Mouse (Mus musculus): ENCODE results near the gene Caln1. TPM values are rescaled to one million over a fixed set of nuclear protein-coding genes. Genes with fewer than 3 reads are reported as not detected.

The Caln1 gene
- polyA plus RNA-seq, 1 experiment: not detected

DNA sequence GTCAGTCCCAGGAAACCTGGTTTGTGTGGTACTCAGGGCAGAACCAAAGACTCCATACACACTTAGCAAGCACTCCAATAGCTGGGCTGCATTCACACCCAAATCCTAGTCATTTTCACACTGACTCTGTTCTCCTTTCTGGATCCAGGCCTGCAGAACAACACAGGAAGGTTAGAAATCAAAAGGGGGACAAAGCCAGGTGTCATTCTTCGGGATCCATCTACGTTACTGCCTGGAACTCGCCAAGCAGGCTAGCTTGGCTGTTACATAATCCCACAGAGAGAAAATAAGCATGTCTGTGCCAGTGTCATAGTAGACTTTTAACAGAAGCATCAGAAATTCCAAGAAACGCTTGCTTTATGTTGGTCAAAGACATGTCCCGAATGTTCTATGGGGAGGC is 446.1 kb downstream of the Caln1 start:
- H3K4me1 ChIP-seq (ENCODE audit: control insufficient read depth, insufficient read depth, insufficient read length, low read length): no peaks in the 10 kb centered on the region
- H3K4me3 ChIP-seq (ENCODE audit: insufficient read depth, low read depth, low read length): no peak overlapping the region
- no peak overlapping the region for H3K27ac ChIP-seq (replicated peaks; ENCODE audit: low read depth, low read length)

GRCm38 (mm10) chr5:130820021-130820648 is 450.9 kb downstream of the Caln1 start:
- Histone ChIP-seq H3K4me3 (ENCODE audit: insufficient read depth, low read depth, low read length) (no peak overlapping the region), H3K27ac (replicated peaks; ENCODE audit: low read depth, low read length) (no peak overlapping the region), H3K4me1 (ENCODE audit: control insufficient read depth, insufficient read depth, insufficient read length, low read length) (no peaks in the 10 kb centered on the region)

- no peaks in the 10 kb centered on the region for H3K4me1 ChIP-seq (ENCODE audit: control insufficient read depth, insufficient read depth, insufficient read length, low read length)
- no peak overlapping the region for H3K27ac ChIP-seq (replicated peaks; ENCODE audit: low read depth, low read length)
- H3K4me3 ChIP-seq (ENCODE audit: insufficient read depth, low read depth, low read length): no peak overlapping the region
These were observed 451.4 kb downstream of the Caln1 start for GRCm38 (mm10) chr5:130820661-130821060.

DNA sequence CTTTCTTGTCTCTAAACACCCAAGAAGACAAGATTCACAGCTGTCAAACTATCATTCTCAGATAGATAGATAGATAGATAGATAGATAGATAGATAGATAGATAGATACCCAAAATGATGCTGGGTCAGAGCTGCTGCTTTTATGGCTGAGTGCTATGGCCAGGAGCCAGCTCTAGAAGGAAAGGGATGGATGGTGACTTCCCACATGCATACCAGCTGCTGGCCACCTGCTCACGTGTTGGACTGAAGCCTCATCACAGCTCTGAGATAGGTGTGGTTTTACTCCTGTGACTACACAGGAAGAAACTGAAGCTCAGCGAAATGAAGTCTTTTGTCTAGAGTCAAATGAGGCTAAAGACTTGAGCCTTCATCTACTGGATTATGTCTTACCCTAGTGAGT is 456.5 kb downstream of the Caln1 start:
- no peak overlapping the region for H3K27ac ChIP-seq (replicated peaks; ENCODE audit: low read depth, low read length)
- no peaks in the 10 kb centered on the region for H3K4me1 ChIP-seq (ENCODE audit: control insufficient read depth, insufficient read depth, insufficient read length, low read length)
- no peak overlapping the region for H3K4me3 ChIP-seq (ENCODE audit: insufficient read depth, low read depth, low read length)

DNA sequence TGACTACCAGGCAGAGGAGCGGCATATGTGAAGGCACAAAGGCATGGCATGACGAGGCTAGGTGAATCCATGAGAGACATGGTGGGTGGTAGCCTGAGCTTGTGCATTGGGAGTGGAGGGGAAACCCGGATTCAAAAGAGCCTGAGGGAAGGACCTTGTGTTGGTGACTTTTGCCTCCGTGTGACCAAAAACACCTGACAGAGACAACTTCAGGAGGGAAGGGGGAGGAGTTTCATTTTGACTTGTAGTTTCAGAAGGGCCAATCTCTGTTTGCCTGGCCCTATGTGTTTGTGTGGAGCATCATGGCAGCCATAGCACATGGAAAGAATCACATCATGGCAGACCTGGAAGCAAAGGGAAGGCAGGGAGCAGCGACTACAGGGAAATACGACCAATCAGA is 479.3 kb downstream of the Caln1 start:
- no peak overlapping the region for H3K27ac ChIP-seq (replicated peaks; ENCODE audit: low read depth, low read length)
- H3K4me1 ChIP-seq (ENCODE audit: control insufficient read depth, insufficient read depth, insufficient read length, low read length): no peaks in the 10 kb centered on the region

DNA sequence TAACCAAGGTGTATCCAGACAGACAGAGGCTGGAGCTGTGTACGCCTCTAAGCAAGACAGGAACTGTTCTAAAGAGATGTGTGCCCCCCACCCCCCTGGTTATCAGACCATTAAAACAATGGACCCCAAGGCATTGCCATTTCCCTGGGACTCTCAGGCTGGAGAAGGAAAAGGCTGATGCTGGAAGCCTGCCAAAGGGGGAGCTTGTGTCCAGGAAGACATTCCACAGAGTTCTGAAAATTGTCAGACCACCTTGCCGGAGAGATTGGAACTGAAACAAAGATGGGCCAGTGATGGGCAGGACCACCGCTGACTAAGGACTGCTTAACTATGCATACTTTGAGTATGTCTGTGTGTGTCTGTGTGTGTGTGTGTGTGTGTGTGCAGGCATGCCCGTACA is 480.4 kb downstream of the Caln1 start:
- no peaks in the 10 kb centered on the region for H3K4me1 ChIP-seq (ENCODE audit: control insufficient read depth, insufficient read depth, insufficient read length, low read length)
- H3K27ac ChIP-seq (replicated peaks; ENCODE audit: low read depth, low read length): no peak overlapping the region
- no peak overlapping the region for H3K4me3 ChIP-seq (ENCODE audit: insufficient read depth, low read depth, low read length)

More for the DNA sequence above, 479.3 kb downstream of the Caln1 start:
- H3K4me3 ChIP-seq (ENCODE audit: insufficient read depth, low read depth, low read length): no peak overlapping the region

GRCm38 (mm10) chr5:130852182-130852581 is 482.9 kb downstream of the Caln1 start:
- no peak overlapping the region for H3K27ac ChIP-seq (replicated peaks; ENCODE audit: low read depth, low read length)
- H3K4me1 ChIP-seq (ENCODE audit: control insufficient read depth, insufficient read depth, insufficient read length, low read length): no peaks in the 10 kb centered on the region
- H3K4me3 ChIP-seq (ENCODE audit: insufficient read depth, low read depth, low read length): no peak overlapping the region

GRCm38 (mm10) chr5:130853371-130853770 is 484.1 kb downstream of the Caln1 start:
- Histone ChIP-seq H3K4me3 (ENCODE audit: insufficient read depth, low read depth, low read length) (no peak overlapping the region), H3K27ac (replicated peaks; ENCODE audit: low read depth, low read length) (no peak overlapping the region), H3K4me1 (ENCODE audit: control insufficient read depth, insufficient read depth, insufficient read length, low read length) (no peaks in the 10 kb centered on the region)

DNA sequence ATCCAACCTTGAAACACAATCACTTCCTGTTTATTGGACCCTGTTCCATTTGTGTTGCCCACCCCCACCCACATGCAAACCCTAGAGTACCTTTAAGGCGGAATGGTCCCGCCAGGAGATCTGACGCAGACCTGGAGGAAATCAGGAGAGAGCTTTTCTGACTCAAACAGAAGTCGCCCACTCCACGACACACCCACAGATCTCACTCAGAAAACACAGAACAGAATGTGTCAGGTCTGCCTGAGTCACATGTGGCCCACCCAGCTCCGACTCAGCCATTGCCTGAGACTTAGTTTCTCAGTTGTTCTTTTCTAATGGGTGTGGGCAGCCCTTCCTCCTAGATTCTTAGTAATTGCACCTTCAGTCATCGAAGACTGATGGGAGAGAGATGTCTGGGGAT is 485.2 kb downstream of the Caln1 start:
- H3K4me3 ChIP-seq (ENCODE audit: insufficient read depth, low read depth, low read length): no peak overlapping the region
- no peak overlapping the region for H3K27ac ChIP-seq (replicated peaks; ENCODE audit: low read depth, low read length)
- H3K4me1 ChIP-seq (ENCODE audit: control insufficient read depth, insufficient read depth, insufficient read length, low read length): no peaks in the 10 kb centered on the region

DNA sequence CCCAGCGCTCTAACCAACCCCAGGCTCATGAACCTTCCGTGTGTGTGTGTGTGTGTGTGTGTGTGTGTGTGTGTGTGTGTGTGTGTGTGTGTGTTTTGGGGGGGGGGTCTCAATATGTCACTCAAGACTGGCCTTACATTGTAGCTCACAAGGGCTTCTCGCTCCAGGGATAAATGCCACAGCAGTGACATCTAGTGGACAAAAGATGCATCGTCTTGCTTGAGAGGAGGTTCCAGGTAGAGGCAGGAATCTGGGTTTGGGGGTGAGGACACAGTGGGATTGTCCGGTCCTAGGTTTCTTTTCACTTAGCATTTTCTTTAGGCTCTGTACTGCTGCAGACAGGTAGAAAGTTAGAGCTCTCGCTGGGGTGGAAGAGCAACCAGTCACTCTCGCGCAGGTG is 488.9 kb downstream of the Caln1 start:
- no peak overlapping the region for H3K4me3 ChIP-seq (ENCODE audit: insufficient read depth, low read depth, low read length)
- no peak overlapping the region for H3K27ac ChIP-seq (replicated peaks; ENCODE audit: low read depth, low read length)
- H3K4me1 ChIP-seq (ENCODE audit: control insufficient read depth, insufficient read depth, insufficient read length, low read length): no peaks in the 10 kb centered on the region

GRCm38 (mm10) chr5:130858706-130859105 is 489.5 kb downstream of the Caln1 start:
- H3K4me3 ChIP-seq (ENCODE audit: insufficient read depth, low read depth, low read length): no peak overlapping the region
- H3K27ac ChIP-seq (replicated peaks; ENCODE audit: low read depth, low read length): no peak overlapping the region
- no peaks in the 10 kb centered on the region for H3K4me1 ChIP-seq (ENCODE audit: control insufficient read depth, insufficient read depth, insufficient read length, low read length)

- H3K27ac ChIP-seq (replicated peaks; ENCODE audit: low read depth, low read length): no peak overlapping the region
- H3K4me3 ChIP-seq (ENCODE audit: insufficient read depth, low read depth, low read length): no peak overlapping the region
- H3K4me1 ChIP-seq (ENCODE audit: control insufficient read depth, insufficient read depth, insufficient read length, low read length): no peaks in the 10 kb centered on the region
These were observed 490.5 kb downstream of the Caln1 start for GRCm38 (mm10) chr5:130859736-130860135.

- no peak overlapping the region for H3K27ac ChIP-seq (replicated peaks; ENCODE audit: low read depth, low read length)
- H3K4me3 ChIP-seq (ENCODE audit: insufficient read depth, low read depth, low read length): no peak overlapping the region
- no peaks in the 10 kb centered on the region for H3K4me1 ChIP-seq (ENCODE audit: control insufficient read depth, insufficient read depth, insufficient read length, low read length)
These were observed 493.0 kb downstream of the Caln1 start for GRCm38 (mm10) chr5:130862302-130862701.

GRCm38 (mm10) chr5:130869869-130870268 is 500.6 kb downstream of the Caln1 start:
- Histone ChIP-seq H3K4me1 (ENCODE audit: control insufficient read depth, insufficient read depth, insufficient read length, low read length) (no peaks in the 10 kb centered on the region), H3K27ac (replicated peaks; ENCODE audit: low read depth, low read length) (no peak overlapping the region)

DNA sequence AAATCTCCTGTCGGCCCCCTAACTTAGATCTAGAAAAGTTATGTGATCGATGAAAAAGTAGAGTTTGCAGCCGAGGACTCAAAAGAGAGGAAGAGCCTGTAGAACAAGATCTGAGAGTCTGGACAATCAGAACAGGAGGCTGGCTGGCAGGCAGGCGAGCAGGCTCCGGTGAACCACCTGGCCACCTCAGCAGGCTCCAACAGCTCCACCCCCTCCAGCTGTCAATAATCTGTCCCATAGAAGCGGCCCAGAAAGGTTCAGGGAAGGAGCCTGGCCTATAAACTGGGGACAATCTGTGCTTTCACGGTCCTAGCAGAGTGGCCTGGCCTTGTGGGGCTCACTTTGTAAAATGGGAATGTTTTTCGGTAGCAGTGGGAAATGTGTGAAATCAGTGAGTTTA is 501.8 kb downstream of the Caln1 start:
- Histone ChIP-seq H3K4me1 (ENCODE audit: control insufficient read depth, insufficient read depth, insufficient read length, low read length) (no peaks in the 10 kb centered on the region), H3K4me3 (ENCODE audit: insufficient read depth, low read depth, low read length) (no peak overlapping the region), H3K27ac (replicated peaks; ENCODE audit: low read depth, low read length) (no peak overlapping the region)

More at GRCm38 (mm10) chr5:130869869-130870268, 500.6 kb downstream of the Caln1 start:
- H3K4me3 ChIP-seq (ENCODE audit: insufficient read depth, low read depth, low read length): no peak overlapping the region

DNA sequence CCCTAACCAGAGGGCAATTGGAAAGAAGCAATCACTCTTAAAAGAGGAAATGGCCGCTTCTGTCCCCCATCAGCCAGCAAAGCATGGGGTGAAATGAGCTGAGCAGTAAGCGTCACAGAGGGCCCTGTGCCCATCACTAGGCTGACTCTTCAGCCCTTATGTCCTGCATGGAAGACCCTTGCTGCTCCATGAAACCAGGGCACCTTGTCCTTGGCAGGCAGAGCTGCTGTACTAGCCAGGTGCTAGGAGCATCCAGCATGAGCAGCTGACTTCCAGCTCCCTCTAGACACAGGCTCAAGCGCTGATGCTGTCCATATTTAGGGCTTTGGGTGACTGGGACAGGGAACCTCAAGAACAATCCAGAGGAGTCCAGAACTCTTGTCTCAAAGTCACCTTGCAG is 506.1 kb downstream of the Caln1 start:
- Histone ChIP-seq H3K4me3 (ENCODE audit: insufficient read depth, low read depth, low read length) (no peak overlapping the region), H3K27ac (replicated peaks; ENCODE audit: low read depth, low read length) (no peak overlapping the region), H3K4me1 (ENCODE audit: control insufficient read depth, insufficient read depth, insufficient read length, low read length) (no peaks in the 10 kb centered on the region)
